Mouse (Mus musculus): Measurements from ENCODE around the gene Serpina9. TPM values are rescaled to one million over a fixed set of nuclear protein-coding genes. Genes with fewer than 3 reads are reported as not detected.

Serpina9 gene
- 14.9 and 15.4 TPM in 2 replicates for polyA plus RNA-seq (2015; fragmentation: Nextera tagmentation; extraction: Ambion mirVana)

DNA sequence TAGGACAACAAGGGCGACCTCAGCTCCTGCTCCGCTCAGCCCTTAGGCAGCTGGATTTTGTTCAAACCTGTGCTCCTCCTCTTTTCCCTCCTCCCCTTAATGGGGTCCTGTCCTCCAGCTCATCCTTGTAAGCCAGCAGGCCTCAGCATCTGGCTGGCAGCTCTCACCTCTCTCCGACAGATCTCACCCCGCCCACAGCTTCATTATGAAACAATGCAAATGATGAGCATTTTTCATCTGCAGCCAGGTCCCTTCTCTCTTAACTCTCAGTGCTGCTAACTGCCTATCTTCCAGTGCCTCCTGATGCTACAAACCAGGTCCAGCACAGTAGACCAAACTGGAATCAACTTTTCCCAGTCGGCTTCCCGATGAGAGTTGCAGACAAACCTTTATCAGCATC is at the start of gene Serpina9:
TSS of gene Serpina9 (minus strand) at position 136 of the 400 bp plus-strand sequence.
- no peak within 1 kb of the TSS for H3K4me3 ChIP-seq (ENCODE audit: low read depth, low read length)
- no peak within 1 kb of the TSS for H3K4me2 ChIP-seq (replicated peaks; ENCODE audit: low read depth)
- H3K9ac ChIP-seq (ENCODE audit: low read length): no peak within 1 kb of the TSS
- TF ChIP-seq CTCF (IDR thresholded peaks at IDR 0.05; ENCODE audit: low read depth) (no peak), EP300 (optimal IDR thresholded peaks at IDR 0.05) (no peak)
- ATAC-seq (ENCODE audit: low FRiP score, low TSS enrichment) (no peak), DNase-seq (ENCODE audit: low spot score) (no peak)
- WGBS: 81% methylated on average over 6 of the region's 6 CpGs
- no peaks in the 10 kb centered on the region for H3K9me3 ChIP-seq (ENCODE audit: control insufficient read depth, low read length)
- H3K27me3 ChIP-seq (ENCODE audit: control insufficient read depth, insufficient read depth, low read length): no peaks in the 10 kb centered on the region
- H3K27ac ChIP-seq (replicated peaks): no peak within 1 kb of the TSS
- H3K4me1 ChIP-seq (replicated peaks; ENCODE audit: control insufficient read depth, insufficient read depth): no peaks in the 10 kb centered on the region; the same call in 1 of the 2 replicates
- H3K36me3 ChIP-seq (ENCODE audit: control insufficient read depth, insufficient read depth, low read length): no peaks in the 10 kb centered on the region

DNA sequence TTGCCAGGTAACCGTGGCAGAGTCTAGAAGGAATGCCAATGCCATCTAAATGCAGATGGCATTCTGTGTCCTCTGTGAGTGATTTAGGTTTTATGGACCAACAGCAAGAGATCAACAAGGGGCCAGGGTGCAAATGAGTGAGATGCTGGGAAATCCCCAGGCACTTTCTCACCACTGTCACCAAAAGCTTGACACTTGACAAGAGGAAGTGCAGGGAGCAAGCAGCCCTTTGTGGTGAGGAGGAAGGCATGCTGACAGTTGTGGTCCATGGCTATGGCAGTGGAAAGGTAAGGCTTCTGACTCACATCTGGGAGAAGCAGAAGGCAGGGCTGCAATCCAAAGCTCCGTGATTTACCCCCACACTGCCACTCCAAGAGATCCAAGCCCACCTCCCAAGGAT is 48.3 kb upstream of the Serpina9 start:
- H3K4me2 ChIP-seq (replicated peaks; ENCODE audit: low read depth): no peak overlapping the region
- ATAC-seq (ENCODE audit: low FRiP score, low TSS enrichment) (no peak), DNase-seq (ENCODE audit: low spot score) (no peak)
- no peaks in the 10 kb centered on the region for H3K27me3 ChIP-seq (ENCODE audit: control insufficient read depth, insufficient read depth, low read length)
- WGBS: 37% methylated on average over 2 of the region's 2 CpGs
- no peaks in the 10 kb centered on the region for H3K36me3 ChIP-seq (ENCODE audit: control insufficient read depth, insufficient read depth, low read length)
- TF ChIP-seq CTCF (IDR thresholded peaks at IDR 0.05; ENCODE audit: low read depth) (no peak), EP300 (optimal IDR thresholded peaks at IDR 0.05) (no peak)
- no peaks in the 10 kb centered on the region for H3K4me1 ChIP-seq (replicated peaks; ENCODE audit: control insufficient read depth, insufficient read depth)
- no peak overlapping the region for H3K27ac ChIP-seq (replicated peaks)
- no peak overlapping the region for H3K4me3 ChIP-seq (ENCODE audit: low read depth, low read length)
- no peaks in the 10 kb centered on the region for H3K9me3 ChIP-seq (ENCODE audit: control insufficient read depth, low read length)
- H3K9ac ChIP-seq (ENCODE audit: low read length): no peak overlapping the region

DNA sequence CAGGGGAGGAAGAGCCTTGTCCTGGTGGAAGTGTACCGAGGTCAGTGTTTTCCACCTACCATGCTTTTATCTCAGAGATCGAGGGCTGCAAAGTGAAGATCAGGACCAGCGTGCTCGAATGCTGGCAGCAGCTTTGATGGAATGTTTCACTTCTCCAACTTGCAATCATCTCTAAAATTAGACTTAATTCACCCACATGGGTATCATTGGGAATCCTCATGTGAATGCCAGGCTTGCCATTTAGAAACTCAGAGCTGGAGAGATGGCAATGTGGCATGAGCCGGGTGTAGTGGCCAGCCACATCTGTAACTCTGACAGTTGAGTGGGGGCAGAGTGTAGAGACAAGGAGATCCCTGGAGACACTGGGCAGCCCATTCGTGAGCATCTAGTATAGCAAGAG is 46.6 kb upstream of the Serpina9 start:
- no peak overlapping the region for H3K9ac ChIP-seq (ENCODE audit: low read length)
- no peaks in the 10 kb centered on the region for H3K36me3 ChIP-seq (ENCODE audit: control insufficient read depth, insufficient read depth, low read length)
- H3K4me3 ChIP-seq (ENCODE audit: low read depth, low read length): no peak overlapping the region
- DNase-seq (ENCODE audit: low spot score) (no peak), ATAC-seq (ENCODE audit: low FRiP score, low TSS enrichment) (no peak)
- 75% methylated on average over 6 of the region's 6 CpGs for WGBS
- H3K27me3 ChIP-seq (ENCODE audit: control insufficient read depth, insufficient read depth, low read length): no peaks in the 10 kb centered on the region
- H3K9me3 ChIP-seq (ENCODE audit: control insufficient read depth, low read length): no peaks in the 10 kb centered on the region
- H3K27ac ChIP-seq (replicated peaks): no peak overlapping the region
- no peaks in the 10 kb centered on the region for H3K4me1 ChIP-seq (replicated peaks; ENCODE audit: control insufficient read depth, insufficient read depth)
- H3K4me2 ChIP-seq (replicated peaks; ENCODE audit: low read depth): no peak overlapping the region
- no peak for TF ChIP-seq EP300 (optimal IDR thresholded peaks at IDR 0.05)
- TF ChIP-seq CTCF (IDR thresholded peaks at IDR 0.05; ENCODE audit: low read depth): no peak

DNA sequence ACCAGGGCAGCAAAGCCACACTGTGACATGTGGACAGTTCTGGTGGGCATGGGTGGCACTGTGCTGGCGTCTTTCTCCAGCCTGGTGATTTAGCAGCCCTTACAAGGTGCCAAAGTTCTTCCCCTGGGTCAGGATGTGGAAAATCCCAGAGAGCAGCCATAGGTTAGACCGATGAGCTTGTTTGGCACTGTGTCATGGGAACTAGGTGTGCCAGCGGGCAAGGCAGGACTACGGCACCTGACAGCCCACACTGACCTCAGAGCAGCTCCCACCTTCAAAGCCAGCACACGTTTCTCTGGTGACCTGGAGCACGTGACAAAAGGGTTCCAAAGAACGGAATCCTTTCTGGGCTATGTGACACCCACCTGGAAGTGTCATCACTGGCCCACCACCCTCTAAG is 44.0 kb upstream of the Serpina9 start:
- Histone ChIP-seq H3K9ac (ENCODE audit: low read length) (no peak overlapping the region), H3K36me3 (ENCODE audit: control insufficient read depth, insufficient read depth, low read length) (no peaks in the 10 kb centered on the region), H3K27me3 (ENCODE audit: control insufficient read depth, insufficient read depth, low read length) (no peaks in the 10 kb centered on the region), H3K4me3 (ENCODE audit: low read depth, low read length) (no peak overlapping the region), H3K4me2 (replicated peaks; ENCODE audit: low read depth) (no peak overlapping the region), H3K4me1 (replicated peaks; ENCODE audit: control insufficient read depth, insufficient read depth) (no peaks in the 10 kb centered on the region), H3K27ac (replicated peaks) (no peak overlapping the region), H3K9me3 (ENCODE audit: control insufficient read depth, low read length) (no peaks in the 10 kb centered on the region)
- TF ChIP-seq EP300 (optimal IDR thresholded peaks at IDR 0.05): no peak
- no peak for TF ChIP-seq CTCF (IDR thresholded peaks at IDR 0.05; ENCODE audit: low read depth)
- DNase-seq (ENCODE audit: low spot score) (no peak), ATAC-seq (ENCODE audit: low FRiP score, low TSS enrichment) (no peak)
- 81% methylated on average over 7 of the region's 7 CpGs for WGBS

DNA sequence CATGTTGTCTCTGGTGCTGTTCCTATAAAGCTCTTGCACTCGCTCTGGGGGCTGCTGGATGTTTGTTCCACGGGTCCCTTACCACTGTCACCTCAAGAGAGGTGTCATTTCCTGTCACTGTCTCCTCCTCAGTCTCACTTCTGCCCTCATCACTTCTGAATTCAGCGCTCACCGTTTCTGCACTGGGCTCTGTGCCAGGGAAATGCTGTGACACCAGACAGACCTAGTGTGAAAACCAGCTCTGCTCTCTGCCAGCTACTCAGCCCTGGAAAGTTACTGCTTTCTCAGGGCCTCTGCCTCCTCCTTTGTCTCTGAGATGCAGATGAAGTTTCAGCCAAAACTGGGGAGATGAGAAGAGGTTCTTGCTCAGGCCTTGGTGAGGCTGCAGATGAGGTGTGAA is 43.5 kb upstream of the Serpina9 start:
- Histone ChIP-seq H3K27me3 (ENCODE audit: control insufficient read depth, insufficient read depth, low read length) (no peaks in the 10 kb centered on the region), H3K9me3 (ENCODE audit: control insufficient read depth, low read length) (no peaks in the 10 kb centered on the region), H3K4me3 (ENCODE audit: low read depth, low read length) (no peak overlapping the region), H3K9ac (ENCODE audit: low read length) (no peak overlapping the region), H3K36me3 (ENCODE audit: control insufficient read depth, insufficient read depth, low read length) (no peaks in the 10 kb centered on the region), H3K27ac (replicated peaks) (no peak overlapping the region), H3K4me2 (replicated peaks; ENCODE audit: low read depth) (no peak overlapping the region), H3K4me1 (replicated peaks; ENCODE audit: control insufficient read depth, insufficient read depth) (no peaks in the 10 kb centered on the region)
- ATAC-seq (ENCODE audit: low FRiP score, low TSS enrichment): no peak
- DNase-seq (ENCODE audit: low spot score): no peak
- 26% methylated on average over 4 of the region's 4 CpGs for WGBS
- no peak for TF ChIP-seq EP300 (optimal IDR thresholded peaks at IDR 0.05)
- TF ChIP-seq CTCF (IDR thresholded peaks at IDR 0.05; ENCODE audit: low read depth): no peak

DNA sequence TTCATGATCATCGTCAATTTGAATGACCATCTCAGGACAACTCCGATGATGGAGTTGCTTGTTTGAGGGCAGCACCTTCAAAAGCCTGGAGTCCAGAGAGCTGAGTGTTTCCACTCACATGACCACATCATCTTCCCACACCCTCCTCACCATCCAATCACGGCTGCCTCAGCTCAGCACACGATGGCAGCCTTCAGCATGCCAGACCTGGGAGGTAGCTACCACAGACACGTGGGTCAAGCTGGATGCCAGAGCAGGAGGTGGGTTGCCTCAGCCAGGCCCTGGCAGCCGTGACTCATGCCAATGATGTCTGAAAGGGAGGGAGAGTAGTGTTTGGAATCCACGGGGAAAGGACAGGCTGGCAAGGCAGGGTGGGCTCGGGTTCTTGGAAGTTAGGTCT is 42.2 kb upstream of the Serpina9 start:
- TF ChIP-seq EP300 (optimal IDR thresholded peaks at IDR 0.05) (no peak), CTCF (IDR thresholded peaks at IDR 0.05; ENCODE audit: low read depth) (no peak)
- H3K4me3 ChIP-seq (ENCODE audit: low read depth, low read length): no peak overlapping the region
- no peak for DNase-seq (ENCODE audit: low spot score)
- H3K9me3 ChIP-seq (ENCODE audit: control insufficient read depth, low read length): no peaks in the 10 kb centered on the region
- H3K4me2 ChIP-seq (replicated peaks; ENCODE audit: low read depth): no peak overlapping the region
- no peaks in the 10 kb centered on the region for H3K4me1 ChIP-seq (replicated peaks; ENCODE audit: control insufficient read depth, insufficient read depth)
- 70% methylated on average over 8 of the region's 8 CpGs for WGBS
- no peaks in the 10 kb centered on the region for H3K36me3 ChIP-seq (ENCODE audit: control insufficient read depth, insufficient read depth, low read length)
- H3K27me3 ChIP-seq (ENCODE audit: control insufficient read depth, insufficient read depth, low read length): no peaks in the 10 kb centered on the region
- no peak for ATAC-seq (ENCODE audit: low FRiP score, low TSS enrichment)
- no peak overlapping the region for H3K27ac ChIP-seq (replicated peaks)
- no peak overlapping the region for H3K9ac ChIP-seq (ENCODE audit: low read length)

Measured in stomach, postnatal 0 days (tissue).